Mouse (Mus musculus) G1E (cell line): Measurements from ENCODE around the gene Plpp6.

Source experiments
- CTCF ChIP-seq: IDR thresholded peaks from 2 replicates; pipeline ENCODE4 v1.5.1; 2012; ENCODE audit warnings: low read depth, low read length, inconsistent platforms, mixed read lengths
- GATA1 ChIP-seq: IDR thresholded peaks from 2 replicates; pipeline ENCODE4 v1.6.1; 2012; ENCODE audit warnings: borderline replicate concordance, low read length, inconsistent platforms, mixed read lengths
- POLR2AphosphoS5 ChIP-seq: IDR thresholded peaks from 2 replicates; pipeline ENCODE4 v1.6.1; 2012; ENCODE audit warnings: low read depth, low read length, inconsistent platforms; ENCODE audit not compliant: insufficient replicate concordance
- TAL1 ChIP-seq: conservative IDR thresholded peaks from 2 replicates; pipeline ENCODE4 v1.6.1; 2012; ENCODE audit warnings: low read depth, low read length, inconsistent platforms, mixed read lengths

DNA sequence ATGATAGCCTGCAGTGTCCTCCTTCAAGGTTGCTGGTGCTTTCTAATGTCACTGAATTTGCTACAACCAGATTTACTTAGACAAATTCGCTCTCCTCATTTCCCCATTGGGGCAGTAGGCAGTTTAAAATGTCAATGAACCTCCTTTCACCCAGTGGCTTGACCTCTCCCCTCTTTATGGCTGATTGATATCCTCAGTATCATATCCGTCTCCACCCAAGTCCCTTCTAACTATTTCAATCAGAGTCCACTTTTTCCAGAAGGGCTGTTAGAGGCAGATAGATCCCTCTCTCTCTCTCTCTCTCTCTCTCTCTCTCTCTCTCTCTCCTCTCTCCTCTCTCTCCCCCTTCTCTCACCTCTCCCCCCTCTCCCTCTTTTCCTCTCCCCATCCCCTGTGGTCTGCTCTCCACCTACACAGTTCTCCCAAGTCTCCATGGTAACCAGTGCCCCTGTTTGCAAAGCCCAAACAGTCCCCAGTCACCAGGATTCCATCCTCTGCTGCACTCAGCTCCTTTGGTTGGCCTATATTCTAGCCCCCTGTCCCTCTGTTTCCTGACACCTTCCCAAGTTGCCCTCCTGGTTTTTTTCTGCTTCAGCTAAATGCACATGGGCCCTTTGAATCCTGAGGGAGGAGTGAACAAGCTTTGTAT is 48.0 kb upstream of the Plpp6 start:
- no peak for TF ChIP-seq GATA1
- TF ChIP-seq CTCF: no peak
- TF ChIP-seq TAL1: no peak
- TF ChIP-seq POLR2AphosphoS5: no peak
